Mouse (Mus musculus): ENCODE results near the gene March10. TPM values are rescaled to one million over a fixed set of nuclear protein-coding genes. Genes with fewer than 3 reads are reported as not detected.

Gene March10
- not detected for polyA plus RNA-seq (2017; shearing (Covaris generic))

GRCm38 (mm10) chr11:105456497-105456907 lies at the start of gene March10:
Gene March10, minus strand, starts transcription at chr11:105456735.

Other genes starting within 250 kb of the March10 start
- not detected for gene Mrc2, start 164.1 kb downstream of the March10 start, polyA plus RNA-seq (2017; shearing (Covaris generic))
- 11.1 TPM for gene Tanc2, start 133.3 kb upstream of the March10 start, polyA plus RNA-seq (2017; shearing (Covaris generic))

All from effector memory CD4-positive, alpha-beta T cell, adult 5 months (primary cell).